Mouse (Mus musculus): ENCODE results near the gene Olfr1151.

The Olfr1151 gene

DNA sequence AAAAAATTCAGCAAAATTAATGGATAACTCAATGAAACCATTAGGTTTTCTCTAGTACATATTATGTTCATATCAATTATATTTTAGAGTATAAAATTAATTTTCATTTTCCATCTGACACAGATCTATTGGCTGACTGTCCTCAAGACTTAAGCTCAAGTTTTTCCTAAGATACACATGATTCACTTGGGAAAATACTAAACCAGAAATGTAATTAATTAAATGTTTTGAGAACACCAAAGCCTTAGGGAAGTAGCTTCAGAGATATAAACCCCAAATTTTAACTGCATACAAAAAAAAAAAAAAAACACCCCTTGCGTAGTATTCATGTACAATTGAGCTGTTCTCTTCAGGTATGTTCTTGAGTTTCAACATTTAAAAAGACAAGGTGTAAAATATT lies at the start of gene Olfr1151:
Gene Olfr1151, plus strand, starts transcription at position 301 of the 400 bp plus-strand sequence.
- ATAC-seq (ENCODE audit: insufficient number of reproducible peaks, low FRiP score, low TSS enrichment): no peak

DNA sequence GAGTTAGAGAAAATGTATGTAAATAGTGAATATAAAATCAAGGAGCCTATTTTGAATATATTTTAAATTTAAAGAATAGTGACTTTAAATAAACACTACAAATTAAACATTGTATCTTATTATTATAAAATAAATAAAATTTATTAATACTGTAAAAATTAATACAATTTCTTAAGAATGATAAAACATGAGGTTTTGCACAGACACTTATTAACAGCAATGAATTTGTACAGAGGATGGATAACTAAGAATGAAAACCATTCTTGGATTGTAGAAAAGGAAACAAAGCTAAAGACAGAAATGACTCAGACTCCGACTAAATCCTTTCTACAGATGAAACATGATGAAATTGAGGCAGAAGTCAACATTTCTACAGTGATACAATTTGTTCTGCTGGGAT lies 46.1 kb upstream of the Olfr1151 start, which contains the start of gene Olfr1145:
Gene Olfr1145, plus strand, starts transcription at position 301 of the 400 bp plus-strand sequence.
- ATAC-seq (ENCODE audit: insufficient number of reproducible peaks, low FRiP score, low TSS enrichment): no peak

DNA sequence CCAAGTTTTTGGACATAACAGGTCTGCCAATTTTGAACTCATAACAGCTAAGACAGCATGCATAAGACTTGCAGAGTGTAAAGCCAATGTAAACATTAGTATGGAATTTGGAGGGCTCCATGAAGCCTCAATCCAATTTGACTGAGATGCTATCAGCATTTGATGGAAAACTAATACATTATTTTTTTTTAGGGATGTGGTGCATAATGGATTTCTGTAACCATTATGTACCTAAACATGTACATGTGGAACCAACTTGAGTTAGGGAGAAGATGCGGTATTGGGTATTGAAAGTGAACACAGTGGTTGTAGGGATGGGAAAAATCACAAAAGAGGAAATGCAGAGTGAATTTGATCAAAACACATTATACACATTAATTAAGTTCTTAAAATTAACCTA lies 25.4 kb upstream of the Olfr1151 start, which contains the start of gene Olfr1148:
Gene Olfr1148, plus strand, starts transcription at position 301 of the 400 bp plus-strand sequence.
- ATAC-seq (ENCODE audit: insufficient number of reproducible peaks, low FRiP score, low TSS enrichment): no peak

DNA sequence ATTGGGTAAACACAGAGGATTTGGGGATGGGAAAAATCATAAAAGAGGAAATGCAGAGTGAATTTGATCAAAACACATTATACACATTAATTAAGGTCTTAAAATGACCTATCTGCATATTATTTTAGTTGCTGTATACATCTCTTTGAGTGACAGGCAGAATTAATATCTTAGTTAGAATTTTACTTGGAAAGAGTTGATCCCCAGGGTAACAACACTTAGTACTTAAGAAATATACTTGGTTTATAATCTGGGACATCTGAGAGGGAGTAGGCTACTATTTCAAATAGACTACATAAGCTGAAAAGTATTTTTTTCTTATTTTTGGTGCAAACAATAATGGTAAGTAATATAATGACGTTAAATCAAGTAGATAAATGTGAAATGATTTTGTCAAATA lies 12.0 kb upstream of the Olfr1151 start, which contains the start of gene Olfr1150-ps1:
Gene Olfr1150-ps1, plus strand, starts transcription at position 301 of the 400 bp plus-strand sequence.
- no peak for ATAC-seq (ENCODE audit: insufficient number of reproducible peaks, low FRiP score, low TSS enrichment)

DNA sequence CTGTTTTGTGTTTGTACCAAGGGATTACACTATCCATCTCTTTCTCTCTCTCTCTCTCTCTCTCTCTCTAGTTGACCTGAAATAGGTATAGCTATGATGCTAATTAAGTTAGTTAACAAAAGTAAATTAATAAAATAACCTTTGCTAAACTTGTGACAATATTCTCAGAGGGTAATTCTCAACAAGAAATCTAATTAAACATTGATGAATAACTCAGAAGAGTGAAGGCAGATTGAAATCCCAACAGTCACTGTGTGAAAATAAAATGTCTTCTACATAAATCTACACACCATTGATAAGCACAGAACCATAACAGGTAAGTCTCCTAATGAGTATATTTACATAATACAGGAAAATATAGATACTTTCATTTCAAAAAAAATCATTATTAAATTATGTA lies 10.5 kb downstream of the Olfr1151 start, which contains the start of gene Olfr1152:
Gene Olfr1152, plus strand, starts transcription at position 301 of the 400 bp plus-strand sequence.
- ATAC-seq (ENCODE audit: insufficient number of reproducible peaks, low FRiP score, low TSS enrichment): no peak

DNA sequence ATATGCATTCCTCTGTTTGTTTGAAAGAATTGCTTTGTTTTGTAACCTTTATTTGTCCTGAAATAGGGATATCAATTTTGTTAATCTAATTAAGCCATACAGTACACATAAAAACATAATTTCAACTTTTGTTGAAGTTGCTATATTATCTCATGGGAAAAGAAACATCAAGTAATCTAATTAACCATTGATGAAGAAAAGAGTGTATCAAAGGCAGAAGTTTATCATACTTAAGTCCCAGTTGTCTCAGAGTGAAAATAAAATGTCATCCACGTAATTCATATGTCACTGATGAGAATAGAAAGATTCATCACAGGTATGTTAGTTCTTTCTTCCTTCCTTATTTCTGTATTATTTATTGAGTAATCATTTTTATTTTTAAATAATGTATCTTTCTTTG lies 39.0 kb downstream of the Olfr1151 start, which contains the start of gene Olfr1153:
Gene Olfr1153, plus strand, starts transcription at position 301 of the 400 bp plus-strand sequence.
- no peak for ATAC-seq (ENCODE audit: insufficient number of reproducible peaks, low FRiP score, low TSS enrichment)

DNA sequence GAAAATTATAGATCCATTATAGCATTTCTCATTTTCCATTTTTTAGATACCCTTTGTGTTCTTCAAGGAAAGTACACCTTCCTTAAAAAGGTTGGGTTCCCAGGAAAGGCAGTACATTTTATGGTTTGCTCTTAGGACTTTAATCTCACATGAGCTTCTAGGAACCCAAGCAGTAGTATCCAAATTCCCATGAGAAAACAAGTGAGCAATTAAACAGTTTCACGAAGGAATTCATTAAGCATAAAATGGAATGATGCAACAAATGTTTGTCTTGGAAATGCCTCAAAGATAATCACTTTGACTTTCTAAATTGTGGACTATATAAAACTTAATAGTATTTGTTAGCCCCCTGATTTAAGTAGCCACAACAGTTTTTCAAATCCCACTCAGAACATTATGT lies 49.4 kb downstream of the Olfr1151 start, which contains the start of gene Olfr1154:
Gene Olfr1154, minus strand, starts transcription at position 101 of the 400 bp plus-strand sequence.
- no peak for ATAC-seq (ENCODE audit: insufficient number of reproducible peaks, low FRiP score, low TSS enrichment)

All from cerebellum, adult (tissue).